12 mouse cellular contexts compared by ENCODE assay signal in the genomic region with DNA sequence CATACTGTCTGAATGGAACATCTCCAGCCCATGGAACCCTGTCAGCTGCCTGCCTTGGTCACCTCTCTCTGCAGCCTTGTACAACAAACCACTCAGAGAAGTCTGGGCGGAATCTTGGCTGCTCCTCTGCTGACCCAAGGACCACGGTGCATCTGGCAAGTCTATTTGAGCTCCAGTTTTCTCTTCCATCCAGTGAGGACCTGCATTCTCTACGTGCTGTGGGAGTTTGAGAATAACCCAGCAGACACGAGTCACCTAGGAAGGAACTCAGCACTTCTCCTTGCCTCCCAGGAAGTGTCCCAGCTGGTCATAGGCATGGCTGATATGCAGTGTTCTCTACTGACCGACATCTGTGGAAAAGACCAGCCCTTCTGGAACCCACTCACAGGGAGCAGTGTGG.
"Had no signal": no experiment of that assay in that cellular context is flagged by ENCODE, and none has a peak within 500 bp of the region (broad histone marks: within the 10 kb centered on the region; RNA-seq: fewer than 3 reads in every experiment).

No protein-coding gene starts in this region.

- DNase-seq: kidney, postnatal 25 days; layer of hippocampus, adult 9-11 months; layer of hippocampus, postnatal 36 days; lung, embryonic 14.5 days; lung, postnatal 14 days; right cerebral cortex, postnatal 4 days; spleen, adult 18-20 months; thymus, postnatal 4 days had no signal

- ATAC-seq: liver, embryonic 12.5 days; midbrain, embryonic 15.5 days had no signal

- H3K27me3 ChIP-seq: limb, embryonic 15.5 days; liver, embryonic 12.5 days; midbrain, embryonic 15.5 days; neural tube, embryonic 12.5 days had no signal

- H3K4me3 ChIP-seq: limb, embryonic 15.5 days; liver, embryonic 12.5 days; midbrain, embryonic 15.5 days; neural tube, embryonic 12.5 days had no signal

- H3K9ac ChIP-seq: limb, embryonic 15.5 days; liver, embryonic 12.5 days; lung, embryonic 14.5 days; midbrain, embryonic 15.5 days; neural tube, embryonic 12.5 days had no signal

- H3K27ac ChIP-seq: limb, embryonic 15.5 days; liver, embryonic 12.5 days; midbrain, embryonic 15.5 days; neural tube, embryonic 12.5 days had no signal

- H3K36me3 ChIP-seq: midbrain, embryonic 15.5 days had no signal

- H3K9me3 ChIP-seq: limb, embryonic 15.5 days; liver, embryonic 12.5 days; midbrain, embryonic 15.5 days; neural tube, embryonic 12.5 days had no signal
